Mouse (Mus musculus) liver, adult 2 months (tissue): ENCODE results near the gene Olfr689. TPM values are rescaled to one million over a fixed set of nuclear protein-coding genes. Genes with fewer than 3 reads are reported as not detected.

ENCODE experiments used
- DNase-seq: peaks from one replicate; pipeline ENCODE4 v3.0.0-alpha.2; 2011; ENCODE audit warnings: low read depth, low spot score; ENCODE audit errors: extremely low read depth
- H3K27ac ChIP-seq: fragments of 200-500 bp; replicated peaks from 2 replicates; pipeline ENCODE4 v1.5.1; 2012; ENCODE audit warnings: low read depth, mild to moderate bottlenecking, control low read depth, inconsistent platforms, low read length; ENCODE audit not compliant: insufficient read depth
- H3K27me3 ChIP-seq: fragments of 200-500 bp; 2 replicates; pipeline ENCODE4 v1.6.1; 2012; ENCODE audit warnings: mild to moderate bottlenecking, moderate library complexity, low read length, inconsistent platforms; ENCODE audit not compliant: control insufficient read depth, insufficient read depth
- H3K36me3 ChIP-seq: fragments of 200-500 bp; 2 replicates; pipeline ENCODE4 v1.6.1; 2012; ENCODE audit warnings: low read length, inconsistent platforms; ENCODE audit not compliant: control insufficient read depth, insufficient read depth
- H3K4me1 ChIP-seq: fragments of 200-500 bp; 2 replicates; pipeline ENCODE4 v1.6.1; 2011; ENCODE audit warnings: low read length; ENCODE audit not compliant: control insufficient read depth, insufficient read depth
- H3K4me3 ChIP-seq: fragments of 200-500 bp; 2 replicates; pipeline ENCODE4 v1.5.1; 2011; ENCODE audit warnings: low read depth, mild to moderate bottlenecking, control low read depth, low read length, moderate library complexity; ENCODE audit not compliant: insufficient read depth
- H3K79me2 ChIP-seq: fragments of 200-500 bp; 2 replicates; pipeline ENCODE4 v1.6.1; 2012; ENCODE audit warnings: inconsistent platforms, mild to moderate bottlenecking, low read length, moderate library complexity; ENCODE audit not compliant: control insufficient read depth, insufficient read depth
- H3K9ac ChIP-seq: fragments of 200-500 bp; 2 replicates; pipeline ENCODE4 v1.6.1; 2012; ENCODE audit warnings: low read depth, mild to moderate bottlenecking, control low read depth, inconsistent platforms, low read length
- CTCF ChIP-seq: fragments of 200-500 bp; IDR thresholded peaks from 2 replicates; pipeline ENCODE4 v1.5.1; 2011; ENCODE audit warnings: low read depth, low read length, control low read depth
- POLR2A ChIP-seq: fragments of 200-500 bp; IDR thresholded peaks from 2 replicates; pipeline ENCODE4 v1.6.1; 2011; ENCODE audit warnings: low read length, control low read depth; ENCODE audit not compliant: insufficient read depth; ENCODE audit errors: extremely low read depth
- WGBS: fragments of 180-500 bp; shearing (Covaris S2); methylation state at CpG from one replicate; pipeline ENCODE4 v1.1.7; 2018; 5-methylcytosine and 5-hydroxymethylcytosine counted together
- polyA plus RNA-seq: library from polyadenylated mRNA; depleted of rRNA; stranded (reverse); fragments of >200 nt; gene quantifications from 2 replicates; pipeline ENCODE4 v1.2.3, GENCODE M21; 2012; rRNA removed
- total RNA-seq: library from RNA; depleted of rRNA; stranded (reverse); fragments of >200 nt; gene quantifications from 2 replicates; pipeline ENCODE4 v1.2.3, GENCODE M21; 2014; rRNA removed

Olfr689 gene
- total and polyA plus RNA-seq, 2 experiments = not detected

DNA sequence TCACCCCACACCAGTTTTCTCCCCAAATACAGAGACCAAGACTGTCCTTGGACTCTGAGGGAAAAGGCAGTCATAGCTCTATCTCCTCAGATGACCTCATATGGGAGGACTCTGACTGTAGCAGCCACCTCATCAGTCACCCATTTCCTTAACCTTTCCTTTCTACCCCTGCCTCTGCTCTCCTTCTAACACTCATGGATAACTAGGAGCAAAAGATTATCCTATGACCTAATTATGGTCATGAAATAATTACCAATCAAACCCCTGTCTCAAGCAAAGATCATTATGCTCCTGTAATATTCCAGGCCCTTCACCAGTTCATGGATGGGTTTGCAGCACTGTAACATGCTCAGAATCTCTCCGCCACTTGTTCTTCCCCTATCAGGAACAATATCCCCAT lies 57.0 kb downstream of the Olfr689 start, which contains the start of gene Olfr692:
TSS of gene Olfr692 (plus strand) at position 301 of the 400 bp plus-strand sequence.
- H3K9ac ChIP-seq = no peak within 1 kb of the TSS
- no peak within 1 kb of the TSS for H3K4me3 ChIP-seq
- WGBS = 97% methylated on average over 1 of the region's 1 CpGs
- no peak for TF ChIP-seq POLR2A
- TF ChIP-seq CTCF = no peak
- no peak for DNase-seq
- H3K27ac ChIP-seq = no peak within 1 kb of the TSS
- H3K79me2 ChIP-seq = no peaks in the 10 kb centered on the region
- H3K27me3 ChIP-seq = no peaks in the 10 kb centered on the region
- no peaks in the 10 kb centered on the region for H3K36me3 ChIP-seq
- no peaks in the 10 kb centered on the region for H3K4me1 ChIP-seq

DNA sequence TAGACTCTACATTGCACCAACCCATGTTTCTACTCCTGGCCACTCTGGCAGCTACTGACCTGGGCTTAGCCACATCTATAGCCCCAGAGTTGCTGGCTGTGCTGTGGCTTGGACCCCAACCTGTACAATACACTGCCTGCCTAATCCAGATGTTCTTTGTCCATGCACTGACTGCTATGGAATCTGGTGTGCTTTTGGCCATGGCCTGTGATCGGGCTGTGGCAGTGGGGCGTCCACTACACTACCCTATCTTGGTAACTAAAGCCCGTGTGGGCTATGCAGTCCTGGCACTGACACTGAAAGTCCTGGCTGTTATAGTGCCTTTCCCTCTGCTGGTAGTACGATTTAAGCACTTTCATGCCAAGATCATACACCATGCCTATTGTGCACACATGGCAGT lies 57.6 kb downstream of the Olfr689 start:
- Histone ChIP-seq H3K27ac (no peak overlapping the region), H3K9ac (no peak overlapping the region), H3K36me3 (no peaks in the 10 kb centered on the region), H3K27me3 (no peaks in the 10 kb centered on the region), H3K4me1 (no peaks in the 10 kb centered on the region), H3K4me3 (no peak overlapping the region), H3K79me2 (no peaks in the 10 kb centered on the region)
- no peak for TF ChIP-seq CTCF
- TF ChIP-seq POLR2A = no peak
- 93% methylated on average over 4 of the region's 4 CpGs for WGBS
- DNase-seq = no peak

Other genes with a start within 250 kb of the Olfr689 start
- gene Olfr678, start 246.7 kb upstream of the Olfr689 start, total RNA-seq = not detected in 2 replicates
- gene Olfr678, start 246.7 kb upstream of the Olfr689 start, polyA plus RNA-seq = not detected in 2 replicates
- gene Olfr679, start 230.0 kb upstream of the Olfr689 start, total RNA-seq = not detected in 2 replicates
- gene Olfr679, start 230.0 kb upstream of the Olfr689 start, polyA plus RNA-seq = not detected in 2 replicates
- not detected in 2 replicates for gene Olfr680-ps1, start 218.3 kb upstream of the Olfr689 start, total RNA-seq
- not detected in 2 replicates for gene Olfr680-ps1, start 218.3 kb upstream of the Olfr689 start, polyA plus RNA-seq
- not detected in 2 replicates for gene Olfr681, start 194.3 kb upstream of the Olfr689 start, total RNA-seq
- not detected in 2 replicates for gene Olfr681, start 194.3 kb upstream of the Olfr689 start, polyA plus RNA-seq
- gene Olfr683, start 164.2 kb upstream of the Olfr689 start, total RNA-seq = not detected in 2 replicates
- gene Olfr683, start 164.2 kb upstream of the Olfr689 start, polyA plus RNA-seq = not detected in 2 replicates
- gene Olfr684, start 147.5 kb upstream of the Olfr689 start, total RNA-seq = not detected in 2 replicates
- not detected in 2 replicates for gene Olfr684, start 147.5 kb upstream of the Olfr689 start, polyA plus RNA-seq
- not detected in 2 replicates for gene Olfr685, start 125.2 kb upstream of the Olfr689 start, total RNA-seq
- not detected in 2 replicates for gene Olfr685, start 125.2 kb upstream of the Olfr689 start, polyA plus RNA-seq
- not detected in 2 replicates for gene Olfr686, start 103.7 kb upstream of the Olfr689 start, total RNA-seq
- not detected in 2 replicates for gene Olfr686, start 103.7 kb upstream of the Olfr689 start, polyA plus RNA-seq
- gene Olfr688, start 23.1 kb upstream of the Olfr689 start, total RNA-seq = not detected in 2 replicates
- gene Olfr688, start 23.1 kb upstream of the Olfr689 start, polyA plus RNA-seq = not detected in 2 replicates
- gene Olfr690, start 22.9 kb downstream of the Olfr689 start, total RNA-seq = not detected in 2 replicates
- gene Olfr690, start 22.9 kb downstream of the Olfr689 start, polyA plus RNA-seq = not detected in 2 replicates
- not detected in 2 replicates for gene Olfr691, start 31.1 kb downstream of the Olfr689 start, total RNA-seq
- not detected in 2 replicates for gene Olfr691, start 31.1 kb downstream of the Olfr689 start, polyA plus RNA-seq
- gene Olfr692, start 57.1 kb downstream of the Olfr689 start, total RNA-seq = not detected in 2 replicates
- not detected in 2 replicates for gene Olfr692, start 57.1 kb downstream of the Olfr689 start, polyA plus RNA-seq
- not detected in 2 replicates for gene Gm5901, start 63.9 kb downstream of the Olfr689 start, total RNA-seq
- gene Gm5901, start 63.9 kb downstream of the Olfr689 start, polyA plus RNA-seq = 0.07 TPM in 1 of 2 replicates, not detected in the other
- gene Fam160a2, start 88.9 kb downstream of the Olfr689 start, total RNA-seq = 4.5 and 7.7 TPM in 2 replicates
- gene Fam160a2, start 88.9 kb downstream of the Olfr689 start, polyA plus RNA-seq = 16.3 and 26.8 TPM in 2 replicates
- gene Cnga4, start 93.4 kb downstream of the Olfr689 start, total RNA-seq = not detected in 2 replicates
- 0.04 TPM in 2 replicates for gene Cnga4, start 93.4 kb downstream of the Olfr689 start, polyA plus RNA-seq
- not detected in 2 replicates for gene Cckbr, start 114.6 kb downstream of the Olfr689 start, total RNA-seq
- gene Cckbr, start 114.6 kb downstream of the Olfr689 start, polyA plus RNA-seq = not detected in 2 replicates
- gene Cavin3, start 171.1 kb downstream of the Olfr689 start, total RNA-seq = 0.67 and 1.1 TPM in 2 replicates
- gene Cavin3, start 171.1 kb downstream of the Olfr689 start, polyA plus RNA-seq = 1.3 and 1.4 TPM in 2 replicates
- gene Smpd1, start 243.2 kb downstream of the Olfr689 start, total RNA-seq = 33.1 and 38.1 TPM in 2 replicates
- 48.4 and 51.9 TPM in 2 replicates for gene Smpd1, start 243.2 kb downstream of the Olfr689 start, polyA plus RNA-seq